Mouse (Mus musculus) MEL (cell line): Measurements from ENCODE around the gene Mis18a. TPM values are rescaled to one million over a fixed set of nuclear protein-coding genes. Genes with fewer than 3 reads are reported as not detected.

ENCODE experiments used
- DNase-seq: peaks from one replicate; pipeline ENCODE4 v3.0.0; 2011; ENCODE audit warnings: low read depth, low spot score
- H3K27ac ChIP-seq: 2 replicates; pipeline ENCODE4 v1.5.1; 2012; ENCODE audit warnings: low read depth, mild to moderate bottlenecking, control low read depth, low read length, moderate library complexity; ENCODE audit not compliant: control insufficient read depth
- H3K27me3 ChIP-seq, 2 experiments: fragments of 150-350 bp in 1 of 2; sonication (generic) in 1 of 2; 2 replicates each; pipeline ENCODE4 v1.6.1; 2012; ENCODE audit warnings: low read length in 2 of 2, mild to moderate bottlenecking in 2 of 2, improper control_type of control experiment in 1 of 2, moderate library complexity in 1 of 2; ENCODE audit not compliant: insufficient read depth in 2 of 2, control insufficient read depth in 1 of 2
- H3K36me3 ChIP-seq, 2 experiments: 2 replicates each; pipeline ENCODE4 v1.6.1; 2012 to 2014; ENCODE audit warnings: low read length in 2 of 2, improper control_type of control experiment in 1 of 2, inconsistent platforms in 1 of 2, mild to moderate bottlenecking in 1 of 2; ENCODE audit not compliant: insufficient read depth in 2 of 2, control insufficient read depth in 1 of 2
- H3K4me1 ChIP-seq, 2 experiments: fragments of 150-350 bp in 1 of 2; sonication (generic) in 1 of 2; 2 replicates each; pipeline ENCODE4 v1.6.1; 2012; ENCODE audit warnings: low read length in 2 of 2, improper control_type of control experiment in 1 of 2, mild to moderate bottlenecking in 1 of 2; ENCODE audit not compliant: insufficient read depth in 2 of 2, control insufficient read depth in 1 of 2
- H3K4me3 ChIP-seq, 2 experiments: fragments of 150-350 bp in 1 of 2; sonication (generic) in 1 of 2; 2 replicates each; pipeline ENCODE4 v1.5.1; 2012; ENCODE audit warnings: low read depth in 2 of 2, low read length in 2 of 2, mild to moderate bottlenecking in 2 of 2, moderate library complexity in 2 of 2, control low read depth in 1 of 2, improper control_type of control experiment in 1 of 2; ENCODE audit not compliant: control insufficient read depth in 1 of 2, insufficient read depth in 1 of 2
- H3K79me2 ChIP-seq: 2 replicates; pipeline ENCODE4 v1.6.1; 2012; ENCODE audit warnings: mild to moderate bottlenecking, low read length, moderate library complexity; ENCODE audit not compliant: control insufficient read depth, poor library complexity, insufficient read depth
- H3K9ac ChIP-seq: 2 replicates; pipeline ENCODE4 v1.6.1; 2012; ENCODE audit warnings: low read depth, mild to moderate bottlenecking, control low read depth, low read length, moderate library complexity; ENCODE audit not compliant: control insufficient read depth, poor library complexity, severe bottlenecking
- H3K9me3 ChIP-seq: fragments of 150-350 bp; sonication (generic); replicated peaks from 2 replicates; pipeline ENCODE4 v1.6.1; 2012; ENCODE audit warnings: mild to moderate bottlenecking, low read length, improper control_type of control experiment, moderate library complexity; ENCODE audit not compliant: insufficient read depth
- BHLHE40 ChIP-seq: IDR thresholded peaks from 2 replicates; pipeline ENCODE4 v1.6.1; 2012; ENCODE audit warnings: low read depth, mild to moderate bottlenecking, inconsistent platforms, low read length, improper control_type of control experiment, borderline replicate concordance
- CHD2 ChIP-seq: IDR thresholded peaks from 2 replicates; pipeline ENCODE4 v1.6.1; 2011; ENCODE audit warnings: low read length, improper control_type of control experiment
- CTCF ChIP-seq, 3 experiments: IDR thresholded peaks in 2 of 3; conservative IDR thresholded peaks in 1 of 3; 2 replicates each; pipeline ENCODE4 v1.5.1; 2011 to 2012; ENCODE audit warnings: low read length in 3 of 3, low read depth in 2 of 3, mild to moderate bottlenecking in 2 of 3, improper control_type of control experiment in 1 of 3, inconsistent platforms in 1 of 3, mixed read lengths in 1 of 3, moderate library complexity in 1 of 3; ENCODE audit not compliant: control insufficient read depth in 1 of 3, insufficient read depth in 1 of 3, poor library complexity in 1 of 3, severe bottlenecking in 1 of 3
- E2F4 ChIP-seq: IDR thresholded peaks from 2 replicates; pipeline ENCODE4 v1.6.1; 2011; ENCODE audit warnings: low read depth, low read length, improper control_type of control experiment, borderline replicate concordance
- ELF1 ChIP-seq: IDR thresholded peaks from 2 replicates; pipeline ENCODE4 v1.6.1; 2014; ENCODE audit warnings: low read depth, mild to moderate bottlenecking, inconsistent platforms, low read length, improper control_type of control experiment, moderate library complexity
- EP300 ChIP-seq, 2 experiments: IDR thresholded peaks; 2 replicates each; pipeline ENCODE4 v1.6.1; 2011; ENCODE audit warnings: improper control_type of control experiment in 2 of 2, low read length in 2 of 2, low read depth in 1 of 2, mild to moderate bottlenecking in 1 of 2
- ETS1 ChIP-seq: IDR thresholded peaks from 2 replicates; pipeline ENCODE4 v1.6.1; 2012; ENCODE audit warnings: low read depth, mild to moderate bottlenecking, inconsistent platforms, low read length, improper control_type of control experiment, moderate library complexity
- GABPA ChIP-seq: IDR thresholded peaks from 2 replicates; pipeline ENCODE4 v1.6.1; 2012; ENCODE audit warnings: low read depth, mild to moderate bottlenecking, inconsistent platforms, low read length, improper control_type of control experiment, moderate library complexity
- GATA1 ChIP-seq: IDR thresholded peaks from 2 replicates; pipeline ENCODE4 v1.6.1; 2011; ENCODE audit warnings: low read depth, low read length, improper control_type of control experiment
- HCFC1 ChIP-seq: IDR thresholded peaks from 2 replicates; pipeline ENCODE4 v1.6.1; 2012; ENCODE audit warnings: low read depth, mild to moderate bottlenecking, inconsistent platforms, low read length, improper control_type of control experiment, moderate library complexity
- KAT2A ChIP-seq: conservative IDR thresholded peaks from 2 replicates; pipeline ENCODE4 v1.6.1; 2012; ENCODE audit warnings: low read depth, low read length, improper control_type of control experiment, inconsistent platforms
- MAFK ChIP-seq: IDR thresholded peaks from 2 replicates; pipeline ENCODE4 v1.6.1; 2011; ENCODE audit warnings: low read depth, mild to moderate bottlenecking, low read length, improper control_type of control experiment, borderline replicate concordance
- MAX ChIP-seq: IDR thresholded peaks from 2 replicates; pipeline ENCODE4 v1.6.1; 2011; ENCODE audit warnings: low read length, improper control_type of control experiment
- MXI1 ChIP-seq: IDR thresholded peaks from 2 replicates; pipeline ENCODE4 v1.6.1; 2011; ENCODE audit warnings: mild to moderate bottlenecking, low read depth, low read length, improper control_type of control experiment
- MYB ChIP-seq: IDR thresholded peaks from 2 replicates; pipeline ENCODE4 v1.6.1; 2011; ENCODE audit warnings: mild to moderate bottlenecking, low read depth, low read length, improper control_type of control experiment
- MYC ChIP-seq: IDR thresholded peaks from 2 replicates; pipeline ENCODE4 v1.6.1; 2011; ENCODE audit warnings: low read depth, mild to moderate bottlenecking, low read length, improper control_type of control experiment, moderate library complexity
- NELFE ChIP-seq: IDR thresholded peaks from 2 replicates; pipeline ENCODE4 v1.6.1; 2011; ENCODE audit warnings: low read depth, low read length, improper control_type of control experiment
- NRF1 ChIP-seq: IDR thresholded peaks from 2 replicates; pipeline ENCODE4 v1.6.1; 2014; ENCODE audit warnings: low read depth, mild to moderate bottlenecking, inconsistent platforms, low read length, improper control_type of control experiment, moderate library complexity; ENCODE audit not compliant: poor library complexity, insufficient read depth, severe bottlenecking
- POLR2A ChIP-seq, 2 experiments: IDR thresholded peaks; 2 replicates each; pipeline ENCODE4 v1.6.1; 2011 to 2012; ENCODE audit warnings: low read length in 2 of 2, mild to moderate bottlenecking in 2 of 2, control low read depth in 1 of 2, improper control_type of control experiment in 1 of 2, low read depth in 1 of 2, moderate library complexity in 1 of 2; ENCODE audit not compliant: control insufficient read depth in 1 of 2, insufficient read depth in 1 of 2, poor library complexity in 1 of 2
- POLR2AphosphoS2 ChIP-seq: IDR thresholded peaks from 2 replicates; pipeline ENCODE4 v1.6.1; 2011; ENCODE audit warnings: low read length, improper control_type of control experiment
- RAD21 ChIP-seq: IDR thresholded peaks from 2 replicates; pipeline ENCODE4 v1.6.1; 2011; ENCODE audit warnings: mild to moderate bottlenecking, low read depth, low read length, improper control_type of control experiment
- RCOR1 ChIP-seq: IDR thresholded peaks from 2 replicates; pipeline ENCODE4 v1.6.1; 2012; ENCODE audit warnings: low read depth, mild to moderate bottlenecking, inconsistent platforms, low read length, improper control_type of control experiment
- SIN3A ChIP-seq: IDR thresholded peaks from 2 replicates; pipeline ENCODE4 v1.6.1; 2012; ENCODE audit warnings: low read length, improper control_type of control experiment, inconsistent platforms
- SMC3 ChIP-seq: IDR thresholded peaks from 2 replicates; pipeline ENCODE4 v1.6.1; 2011; ENCODE audit warnings: low read depth, low read length, improper control_type of control experiment
- TBP ChIP-seq: IDR thresholded peaks from 2 replicates; pipeline ENCODE4 v1.8.0; 2011; ENCODE audit warnings: low read depth, low read length, improper control_type of control experiment
- UBTF ChIP-seq: IDR thresholded peaks from 2 replicates; pipeline ENCODE4 v1.6.1; 2012; ENCODE audit warnings: low read depth, mild to moderate bottlenecking, inconsistent platforms, low read length, improper control_type of control experiment, moderate library complexity, borderline replicate concordance; ENCODE audit not compliant: insufficient read depth
- USF1 ChIP-seq: IDR thresholded peaks from 2 replicates; pipeline ENCODE4 v1.6.1; 2014; ENCODE audit warnings: low read depth, mild to moderate bottlenecking, inconsistent platforms, low read length, improper control_type of control experiment, moderate library complexity
- USF2 ChIP-seq, 2 experiments: IDR thresholded peaks; 2 replicates each; pipeline ENCODE4 v1.6.1; 2011 to 2012; ENCODE audit warnings: improper control_type of control experiment in 2 of 2, low read length in 2 of 2, borderline replicate concordance in 1 of 2, inconsistent platforms in 1 of 2, low read depth in 1 of 2, mild to moderate bottlenecking in 1 of 2; ENCODE audit not compliant: insufficient read depth in 1 of 2
- ZMIZ1 ChIP-seq: IDR thresholded peaks from 2 replicates; pipeline ENCODE4 v1.6.1; 2012; ENCODE audit warnings: low read depth, mild to moderate bottlenecking, inconsistent platforms, low read length, improper control_type of control experiment, moderate library complexity
- polyA plus RNA-seq, 2 experiments: library from polyadenylated mRNA; stranded (reverse) in 1 of 2; unstranded in 1 of 2; fragments of >175 nt in 1 of 2; fragments of >200 nt in 1 of 2; gene quantifications; 2 replicates each; pipeline versions ENCODE4 v1.2.1 to v1.2.4; 2012; ENCODE audit warnings: low replicate concordance in 2 of 2, low read depth in 1 of 2; ENCODE audit not compliant: insufficient read length in 2 of 2, insufficient read depth in 1 of 2, missing spikeins in 1 of 2
- total RNA-seq: library from RNA; depleted of rRNA; stranded (reverse); fragments of 300-350 nt; gene quantifications from 2 replicates; pipeline ENCODE4 v1.2.3, GENCODE M21; 2012

The Mis18a gene
- total and polyA plus RNA-seq, 3 experiments = 43.8 to 48.3 TPM; not detected in 1

GRCm38 (mm10) chr16:90775946-90776520 lies 48.8 kb upstream of the Mis18a start:
- Histone ChIP-seq H3K4me1 (no peaks in the 10 kb centered on the region), H3K27ac (no peak overlapping the region), H3K9ac (no peak overlapping the region), H3K27me3 (no peaks in the 10 kb centered on the region), H3K4me3 (no peak overlapping the region), H3K9me3 (no peaks in the 10 kb centered on the region), H3K36me3 (peaks cover 0 to 7% of the 10 kb centered on the region in 2 experiments; a peak in 2 of 4 replicates), H3K79me2 (no peaks in the 10 kb centered on the region)
- DNase-seq = no peak
- no peak for TF ChIP-seq MAX
- TF ChIP-seq E2F4 = no peak
- TF ChIP-seq HCFC1 = no peak
- no peak for TF ChIP-seq MYB
- TF ChIP-seq CTCF (IDR thresholded peaks at IDR 0.05 in 2 of 3, conservative IDR thresholded peaks at IDR 0.05 in 1 of 3; ENCODE audit: control insufficient read depth in 1 of 3, insufficient read depth in 1 of 3, low read depth in 2 of 3, low read length in 3 of 3, poor library complexity in 1 of 3, severe bottlenecking in 1 of 3) = no peak
- no peak for TF ChIP-seq GATA1
- TF ChIP-seq BHLHE40 = no peak
- no peak for TF ChIP-seq KAT2A
- no peak for TF ChIP-seq USF2 (IDR thresholded peaks at IDR 0.05; ENCODE audit: borderline replicate concordance in 1 of 2, insufficient read depth in 1 of 2, low read depth in 1 of 2, low read length in 2 of 2)
- TF ChIP-seq MXI1 = no peak
- TF ChIP-seq NRF1 = no peak
- TF ChIP-seq MYC = no peak
- no peak for TF ChIP-seq SIN3A
- no peak for TF ChIP-seq CHD2
- TF ChIP-seq RAD21 = no peak
- no peak for TF ChIP-seq GABPA
- TF ChIP-seq POLR2A (IDR thresholded peaks at IDR 0.05; ENCODE audit: control insufficient read depth in 1 of 2, insufficient read depth in 1 of 2, low read depth in 1 of 2, low read length in 2 of 2, poor library complexity in 1 of 2) = no peak
- no peak for TF ChIP-seq ETS1
- TF ChIP-seq EP300 (IDR thresholded peaks at IDR 0.05; ENCODE audit: low read depth in 1 of 2, low read length in 2 of 2) = no peak
- TF ChIP-seq POLR2AphosphoS2 = no peak

GRCm38 (mm10) chr16:90774646-90775045 lies 47.4 kb upstream of the Mis18a start:
- Histone ChIP-seq H3K4me1 (no peaks in the 10 kb centered on the region), H3K79me2 (no peaks in the 10 kb centered on the region), H3K27ac (no peak overlapping the region), H3K9ac (no peak overlapping the region), H3K36me3 (peaks cover 0 to 7% of the 10 kb centered on the region in 2 experiments; a peak in 2 of 4 replicates), H3K9me3 (no peaks in the 10 kb centered on the region), H3K4me3 (no peak overlapping the region), H3K27me3 (no peaks in the 10 kb centered on the region)
- TF ChIP-seq SMC3 (no peak), ETS1 (no peak), TBP (no peak), MYC (no peak), MAFK (no peak), RCOR1 (no peak), E2F4 (no peak), USF2 (IDR thresholded peaks at IDR 0.05; ENCODE audit: borderline replicate concordance in 1 of 2, insufficient read depth in 1 of 2, low read depth in 1 of 2, low read length in 2 of 2) (no peak), NELFE (no peak), UBTF (no peak), ZMIZ1 (no peak), USF1 (no peak), ELF1 (no peak), KAT2A (no peak)
- no peak for DNase-seq
